Mouse (Mus musculus): ENCODE results near the gene Wnt6.
"Not testable (repeated sequence)": the region's sequence is repeated elsewhere in the genome, so short reads cannot be mapped to it uniquely, and the experiment has no call there.

The Wnt6 gene

DNA sequence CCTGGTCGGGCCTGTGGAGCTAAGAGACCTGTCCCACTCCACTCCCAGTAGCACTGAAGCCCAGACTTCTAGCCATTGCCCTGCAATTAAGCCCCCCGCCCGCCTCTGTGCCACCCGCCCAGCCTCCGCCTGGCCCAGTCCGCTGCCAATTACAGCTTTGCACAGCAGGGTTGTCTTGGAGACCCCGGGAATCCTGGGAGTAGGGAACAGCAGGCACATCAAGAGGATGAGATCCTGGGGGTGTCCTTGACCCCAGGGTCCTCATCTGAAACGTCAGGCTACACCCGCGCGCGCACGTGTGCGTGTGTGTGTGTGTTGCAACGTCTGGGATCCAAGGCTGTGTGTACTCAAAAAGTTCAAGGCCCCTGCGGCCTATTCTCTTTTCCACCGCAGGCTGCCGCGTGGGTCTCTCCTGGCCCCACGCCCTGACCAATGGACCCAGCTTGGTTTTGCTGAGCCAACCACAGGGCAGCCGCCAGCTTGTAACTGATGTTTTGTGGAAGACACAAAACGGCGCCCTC lies 35.9 kb downstream of the Wnt6 start:
- DNase-seq = no peak

DNA sequence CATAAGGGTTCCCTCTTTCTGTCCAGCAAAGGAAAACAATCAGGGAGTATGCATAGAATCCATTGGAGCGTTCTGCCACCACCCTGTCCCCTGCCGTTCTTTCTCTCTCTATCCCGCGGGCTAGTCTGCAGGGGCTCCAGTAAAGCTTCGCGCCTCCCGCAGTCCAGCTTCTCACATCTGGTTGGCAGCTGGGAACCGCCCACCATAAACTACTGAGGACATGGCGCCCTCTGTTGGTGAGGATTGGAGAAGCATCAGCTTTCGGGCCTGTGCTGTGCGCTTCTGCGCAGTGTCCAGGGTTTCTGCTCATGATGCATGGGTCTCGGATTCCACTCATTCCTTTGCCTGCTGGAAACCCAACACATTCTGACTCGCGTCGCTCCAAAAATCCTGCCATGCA lies 36.4 kb downstream of the Wnt6 start:
- peak; percentile 86 to 92 for DNase-seq

DNA sequence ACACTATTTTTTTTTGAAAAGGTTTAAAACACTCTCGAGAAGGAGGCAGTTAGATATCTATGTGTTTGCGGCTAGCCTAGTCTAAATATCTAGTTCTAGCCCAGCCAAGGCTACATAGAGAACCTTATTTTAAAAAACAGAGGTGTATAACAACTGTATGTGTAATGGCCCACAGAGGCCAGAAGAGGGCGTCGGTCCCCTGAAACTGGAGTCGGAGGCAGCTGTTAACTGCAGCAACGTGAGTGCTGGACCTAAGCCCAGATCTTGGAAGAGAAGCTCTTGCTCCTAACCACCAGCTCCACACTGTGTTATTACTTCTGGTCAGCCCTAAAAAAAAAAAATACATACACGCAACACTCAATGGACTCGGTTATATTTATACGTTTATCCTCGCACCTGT lies 37.3 kb downstream of the Wnt6 start:
- peak in 1 of 2 experiments; percentile 48 for DNase-seq

- DNase-seq = peak in 1 of 2 experiments; percentile 36
These were observed 43.4 kb downstream of the Wnt6 start for GRCm38 (mm10) chr1:74814931-74815647.

- DNase-seq = not testable (repeated sequence)
These were observed 44.3 kb downstream of the Wnt6 start for GRCm38 (mm10) chr1:74815965-74816364.

DNA sequence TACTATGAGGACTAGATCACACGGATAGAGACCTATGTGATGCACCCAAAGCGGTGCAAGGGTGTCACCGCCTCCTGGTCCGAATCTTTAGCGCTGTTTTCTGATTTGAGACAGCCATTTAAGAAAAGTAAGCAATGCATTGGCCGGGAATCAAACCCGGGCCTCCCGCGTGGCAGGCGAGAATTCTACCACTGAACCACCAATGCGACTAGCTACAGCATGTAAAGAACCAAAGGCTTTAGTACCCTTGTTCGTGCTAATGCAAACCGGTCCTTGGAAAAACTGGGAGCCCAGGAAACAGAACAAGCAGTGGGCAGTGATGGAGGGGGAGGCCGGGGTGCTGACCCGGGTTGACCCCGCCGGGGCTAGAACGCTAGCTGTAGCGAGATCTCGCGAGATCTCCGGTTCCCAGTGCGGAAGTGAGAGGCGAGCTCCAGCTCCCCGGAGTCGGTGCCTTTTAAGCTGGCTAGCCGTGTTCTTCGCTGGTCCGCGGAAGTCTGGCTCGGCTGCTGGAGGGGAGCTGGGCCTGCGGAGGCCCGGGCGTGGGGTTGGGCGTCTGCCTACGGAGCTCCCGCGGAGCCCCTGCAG lies 45.0 kb downstream of the Wnt6 start:
- DNase-seq = peak; percentile 94 to 95

DNA sequence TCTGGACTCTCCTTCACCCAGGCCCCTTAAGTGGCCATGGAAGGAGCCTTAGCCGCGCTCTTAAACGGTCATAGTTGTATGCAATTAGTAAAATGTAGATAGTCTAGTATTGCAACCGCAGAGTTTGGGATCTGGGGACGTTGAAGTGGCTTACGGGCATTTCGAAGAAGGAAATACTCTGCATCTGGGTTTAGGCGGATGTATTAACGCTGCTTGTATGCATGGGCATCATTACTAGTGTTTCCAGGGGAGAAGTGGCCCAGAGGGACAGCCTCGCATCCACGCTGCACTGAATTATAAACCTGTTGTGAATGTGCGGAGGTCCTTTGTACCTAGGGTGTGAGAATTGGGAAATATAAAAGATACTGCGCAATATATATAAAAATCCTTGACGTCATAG lies 45.5 kb downstream of the Wnt6 start:
- DNase-seq = no peak

GRCm38 (mm10) chr1:74818509-74818908 lies 46.8 kb downstream of the Wnt6 start:
- DNase-seq = no peak

GRCm38 (mm10) chr1:74823598-74823997 lies 51.9 kb downstream of the Wnt6 start:
- DNase-seq = not testable (repeated sequence)

- DNase-seq = no peak
These were observed 53.0 kb downstream of the Wnt6 start for GRCm38 (mm10) chr1:74824518-74825302.

- no peak for DNase-seq
These were observed 58.4 kb downstream of the Wnt6 start for GRCm38 (mm10) chr1:74830061-74830460.

DNA sequence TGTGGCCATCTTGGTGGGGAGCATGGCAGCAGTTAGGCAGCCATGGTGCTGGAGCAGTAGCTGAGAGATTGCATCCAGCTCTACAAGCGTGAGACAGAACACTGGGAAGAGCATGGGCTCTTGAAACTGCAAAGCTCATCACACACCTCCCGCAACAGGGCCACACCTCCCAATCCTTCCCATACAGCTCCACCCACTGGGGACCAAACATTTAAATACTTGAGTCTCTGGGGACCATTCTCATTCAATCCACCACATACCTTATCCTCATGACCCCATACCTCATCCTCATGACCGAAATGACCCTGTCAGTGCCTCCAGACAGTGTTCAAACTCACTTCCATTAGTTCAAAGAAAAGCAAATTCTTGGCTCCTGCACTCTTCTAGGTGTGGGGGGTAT lies 61.6 kb downstream of the Wnt6 start:
- DNase-seq = no peak

All from cerebellum, postnatal 14 days (tissue).